Mouse (Mus musculus): ENCODE data around the gene Hspa2. TPM values are rescaled to one million over a fixed set of nuclear protein-coding genes. Genes with fewer than 3 reads are reported as not detected.

Hspa2 gene
- total RNA-seq, 2 experiments from 2014 or later, result 106 to 116 TPM

DNA sequence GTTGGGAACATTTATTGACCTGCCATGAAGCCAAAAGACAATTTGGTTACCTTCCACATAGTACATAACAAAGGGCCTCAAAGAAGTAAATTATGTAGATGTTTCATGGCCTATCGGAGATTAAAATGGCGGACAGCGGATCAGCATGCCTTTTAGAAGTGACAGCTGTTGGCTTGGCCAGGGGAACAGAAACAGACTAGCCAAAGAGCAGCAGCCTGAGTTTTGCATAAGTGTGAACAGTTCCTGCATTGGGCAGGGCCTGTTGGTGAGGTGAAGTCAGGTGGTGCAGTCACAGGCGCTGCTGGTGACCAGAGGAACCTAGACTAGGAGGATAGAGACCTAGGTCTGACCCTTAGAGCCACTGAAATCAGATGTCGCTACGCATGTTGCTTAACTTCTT is 26.9 kb upstream of the Hspa2 start:
- DNase-seq (ENCODE audit: extremely low spot score in 1 of 2, low spot score in 1 of 2), result no peak

DNA sequence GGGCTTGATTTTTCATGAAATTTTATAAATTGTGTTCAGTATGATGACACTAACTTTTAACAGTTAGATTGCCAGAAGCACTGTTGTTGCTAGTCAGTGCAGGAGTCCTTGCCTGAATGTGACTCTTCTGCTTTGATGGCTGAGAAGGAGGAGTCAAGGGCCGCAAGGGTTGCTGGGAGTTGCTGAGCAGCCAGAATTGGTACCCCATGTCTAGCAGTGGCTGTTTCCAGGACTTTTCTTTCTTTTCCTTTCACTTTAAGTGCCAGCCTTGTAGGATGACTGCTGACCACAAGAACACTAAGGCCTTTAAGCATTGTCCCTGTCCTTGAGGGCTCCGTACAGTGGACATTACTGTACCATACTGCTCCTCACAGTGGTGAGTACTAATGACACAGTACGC is 26.2 kb upstream of the Hspa2 start:
- no peak for DNase-seq (ENCODE audit: extremely low spot score in 1 of 2, low spot score in 1 of 2)

DNA sequence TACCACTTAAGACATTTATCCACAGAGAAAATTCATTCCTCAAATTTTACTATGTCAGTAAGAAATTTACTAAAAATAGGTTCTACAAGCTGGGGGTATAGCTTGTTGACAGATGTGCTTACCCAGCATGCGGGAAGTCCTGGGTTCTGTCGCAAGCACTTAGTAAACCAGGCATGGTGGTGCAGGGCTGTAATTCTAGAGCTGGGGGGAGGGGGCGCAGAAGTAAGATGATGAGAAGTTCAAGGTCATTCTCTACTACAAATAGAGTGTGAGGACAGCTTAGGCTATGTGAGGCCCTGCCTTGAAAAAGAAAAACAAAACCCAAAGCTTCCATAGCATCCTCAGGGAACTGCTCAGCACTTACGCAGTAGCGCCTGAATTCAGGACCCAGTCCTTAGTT is 25.4 kb upstream of the Hspa2 start:
- DNase-seq (ENCODE audit: extremely low spot score in 1 of 2, low spot score in 1 of 2), result no peak

DNA sequence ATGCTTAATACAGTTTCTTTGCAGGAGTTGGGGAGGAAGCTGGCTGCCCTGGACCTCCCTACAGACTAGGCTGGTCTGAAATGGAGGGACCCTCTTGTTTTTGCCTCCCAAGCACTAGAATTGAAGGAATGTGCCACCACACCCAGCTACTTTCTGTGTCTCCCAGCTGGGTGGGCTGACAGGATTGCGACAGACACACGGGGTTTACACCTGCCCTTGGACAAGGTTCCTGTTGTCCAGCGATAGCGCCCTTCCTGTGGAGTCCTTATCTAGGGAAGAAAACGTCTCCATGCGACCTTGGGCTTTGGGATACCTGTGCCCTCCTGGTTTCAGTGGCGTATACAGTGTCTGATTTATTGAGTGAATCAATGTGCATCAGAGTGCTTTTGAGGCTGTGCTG is 23.8 kb upstream of the Hspa2 start:
- DNase-seq (ENCODE audit: extremely low spot score in 1 of 2, low spot score in 1 of 2), result no peak

DNA sequence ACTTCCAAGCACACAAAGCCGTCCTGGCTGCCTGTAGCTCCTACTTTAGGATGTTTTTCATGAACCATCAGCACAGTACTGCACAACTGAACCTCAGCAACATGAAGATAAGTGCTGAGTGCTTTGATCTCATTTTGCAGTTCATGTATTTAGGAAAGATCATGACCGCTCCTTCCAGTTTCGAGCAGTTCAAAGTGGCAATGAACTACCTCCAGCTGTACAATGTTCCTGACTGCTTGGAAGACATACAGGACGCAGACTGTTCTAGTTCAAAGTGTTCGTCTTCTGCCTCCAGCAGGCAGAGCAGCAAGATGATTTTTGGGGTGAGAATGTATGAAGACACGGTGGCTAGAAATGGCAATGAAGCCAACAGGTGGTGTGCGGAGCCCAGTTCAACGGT is 18.6 kb upstream of the Hspa2 start:
- no peak for DNase-seq (ENCODE audit: extremely low spot score in 1 of 2, low spot score in 1 of 2)

DNA sequence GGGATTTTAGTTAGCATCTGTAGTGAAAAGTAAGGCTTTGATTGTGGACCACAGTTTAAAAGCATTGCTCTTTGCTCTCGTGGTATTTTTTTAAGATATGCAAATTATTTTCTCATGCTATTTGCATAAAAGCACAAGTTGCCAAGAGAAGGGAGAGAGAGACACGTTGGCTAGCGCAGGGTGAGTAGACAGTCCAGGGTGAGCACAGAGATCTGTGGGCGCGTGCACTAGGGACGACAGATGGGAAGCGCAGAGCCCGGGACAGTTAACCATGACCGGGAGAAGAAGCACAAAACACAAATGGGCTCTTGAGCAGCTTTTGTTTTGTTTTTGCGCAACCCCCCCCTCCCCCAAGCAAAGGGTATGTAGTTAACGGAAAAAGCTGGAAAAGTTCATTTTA is 15.2 kb upstream of the Hspa2 start:
- DNase-seq (ENCODE audit: extremely low spot score in 1 of 2, low spot score in 1 of 2), result no peak

DNA sequence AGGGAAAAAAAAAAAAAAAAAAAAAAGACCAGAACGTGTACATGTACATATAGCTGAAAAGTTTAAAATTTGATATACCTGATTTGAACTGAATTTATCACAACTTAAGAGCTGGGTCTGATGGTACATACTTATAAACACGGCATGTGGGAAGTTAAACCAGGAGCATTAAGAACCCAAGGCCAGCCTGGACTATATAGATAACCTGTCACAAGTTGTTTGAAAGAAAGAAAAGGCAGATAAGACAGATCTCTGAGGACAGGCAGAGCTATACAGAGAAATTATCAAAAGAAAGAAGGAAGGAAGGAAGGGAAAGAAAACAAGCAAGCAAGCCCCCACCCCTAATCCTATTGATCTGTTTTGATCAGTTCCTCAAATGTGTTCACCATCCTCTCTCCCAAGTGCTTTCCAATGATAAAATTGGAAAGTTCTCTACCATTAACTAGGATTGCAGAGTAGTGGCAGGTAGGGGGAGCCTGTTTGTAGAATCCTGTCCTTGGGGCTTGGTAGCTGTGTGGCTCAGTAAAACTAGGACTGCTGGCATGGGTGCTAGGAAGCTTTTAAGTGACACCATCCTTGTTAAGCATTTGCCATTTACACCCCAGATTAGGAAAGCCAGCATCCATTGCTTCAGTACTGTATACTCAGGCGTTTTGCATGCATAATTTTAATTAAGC is 12.2 kb upstream of the Hspa2 start:
- no peak for DNase-seq (ENCODE audit: extremely low spot score in 1 of 2, low spot score in 1 of 2)

DNA sequence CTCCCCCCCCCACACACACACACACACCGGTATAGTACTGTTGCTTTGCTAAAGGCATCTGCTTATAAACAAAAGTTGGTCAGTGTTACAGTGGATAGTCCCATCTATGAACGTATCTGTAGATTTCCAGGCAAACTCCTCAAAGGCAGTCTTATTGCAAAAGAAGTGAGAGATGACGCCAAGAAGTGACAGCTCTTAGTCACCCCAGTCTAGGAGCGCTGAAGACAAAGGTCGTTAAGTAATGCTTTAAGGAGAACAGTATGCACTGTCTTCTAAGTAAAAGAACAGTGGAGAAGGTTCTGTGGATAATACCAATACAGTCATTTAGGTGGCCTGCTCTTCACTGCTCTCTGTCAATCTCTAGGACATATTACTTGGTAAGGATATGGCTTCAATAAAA is 11.0 kb upstream of the Hspa2 start:
- no peak for DNase-seq (ENCODE audit: extremely low spot score in 1 of 2, low spot score in 1 of 2)

DNA sequence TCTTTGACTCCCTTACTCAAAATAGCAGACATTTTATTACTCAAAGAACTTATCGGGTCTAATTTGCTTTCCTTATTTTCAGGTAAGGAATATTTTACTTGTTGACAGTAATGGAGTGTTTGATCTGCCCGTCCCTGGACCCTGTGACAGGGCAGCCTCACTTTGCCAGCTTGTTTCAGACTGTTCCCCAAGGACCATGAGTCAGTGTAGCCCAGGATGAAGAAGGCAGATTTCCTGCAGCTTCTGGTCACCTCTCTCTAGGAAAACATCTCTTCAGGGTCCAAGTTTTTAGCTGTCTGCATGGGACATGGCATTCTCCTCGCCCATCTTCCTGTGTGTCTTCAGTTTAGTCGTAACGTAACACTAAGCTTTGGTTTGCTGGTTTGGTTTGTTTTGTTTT is 6.7 kb upstream of the Hspa2 start:
- no peak for DNase-seq (ENCODE audit: extremely low spot score in 1 of 2, low spot score in 1 of 2)

DNA sequence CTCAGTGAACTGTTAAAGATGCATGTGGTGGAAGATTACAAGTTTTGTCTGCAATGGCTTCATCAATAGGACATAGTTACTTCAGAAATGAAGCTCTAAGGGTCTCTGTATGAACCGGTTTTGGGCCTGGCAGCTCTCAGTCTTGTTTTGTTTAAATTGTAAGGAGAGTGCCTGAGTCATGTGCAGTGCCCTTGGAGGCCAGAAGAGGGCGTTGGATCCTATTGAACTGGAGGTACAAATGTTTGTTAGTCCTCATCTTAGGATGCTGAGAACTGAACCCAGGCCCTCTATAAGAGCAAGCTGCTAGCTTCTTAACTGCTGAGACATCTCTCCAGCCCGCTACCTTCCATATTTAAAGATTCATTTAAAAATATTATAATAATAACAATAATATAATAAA is 2.3 kb upstream of the Hspa2 start:
- DNase-seq (ENCODE audit: extremely low spot score in 1 of 2, low spot score in 1 of 2), result no peak

DNA sequence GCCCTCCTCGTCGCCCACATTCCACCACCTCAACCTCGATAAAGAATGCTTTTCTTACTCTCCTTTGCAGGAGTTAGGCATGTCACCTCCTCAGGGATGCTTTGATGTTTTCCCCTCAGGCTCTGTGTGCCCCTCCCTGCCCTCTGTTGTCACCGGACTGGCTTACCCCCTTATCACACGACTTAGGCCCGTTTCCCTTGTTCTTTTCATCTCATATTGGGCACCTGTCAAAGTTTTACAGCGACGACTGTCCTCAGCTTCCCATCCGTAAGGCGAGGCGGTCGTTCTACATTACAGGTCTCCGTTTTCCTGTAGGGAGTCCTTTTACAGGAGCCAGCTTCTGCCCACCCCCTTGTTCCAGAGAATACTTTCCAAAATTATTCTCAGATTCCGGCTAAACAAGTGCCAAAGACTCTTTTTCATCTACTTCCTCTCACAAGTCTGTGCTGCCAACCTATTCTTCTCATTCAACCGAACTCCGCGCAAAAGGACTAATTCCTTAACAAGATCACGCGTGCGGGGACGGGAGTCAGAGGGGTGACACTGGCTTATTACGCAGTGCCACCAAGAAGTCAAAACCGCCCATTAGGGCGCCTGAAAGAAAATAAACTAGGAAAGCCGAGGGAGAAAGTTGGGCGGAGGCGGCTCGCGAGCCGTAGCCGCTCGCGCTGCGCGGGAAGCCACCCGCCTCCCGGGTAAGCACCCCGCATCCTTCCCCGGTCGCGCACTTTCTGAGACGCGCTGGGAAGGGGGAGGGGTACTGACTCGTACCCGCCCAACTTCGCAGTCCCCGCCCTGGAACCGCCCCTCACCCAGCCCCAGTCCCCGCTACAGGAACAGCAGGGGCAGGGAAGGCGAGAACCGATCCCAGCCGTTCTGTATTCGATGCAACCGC is 738 bp upstream of the Hspa2 start:
- no peak for DNase-seq (ENCODE audit: extremely low spot score in 1 of 2, low spot score in 1 of 2)

DNA sequence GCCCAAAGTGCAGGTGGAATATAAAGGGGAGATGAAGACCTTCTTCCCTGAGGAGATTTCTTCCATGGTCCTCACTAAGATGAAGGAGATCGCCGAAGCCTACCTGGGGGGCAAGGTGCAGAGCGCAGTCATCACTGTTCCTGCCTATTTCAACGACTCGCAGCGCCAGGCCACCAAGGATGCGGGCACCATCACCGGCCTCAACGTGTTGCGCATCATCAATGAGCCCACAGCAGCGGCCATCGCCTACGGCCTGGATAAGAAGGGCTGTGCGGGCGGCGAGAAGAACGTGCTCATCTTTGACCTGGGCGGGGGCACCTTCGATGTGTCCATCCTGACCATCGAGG is 833 bp downstream of the Hspa2 start:
- peak in 1 of 2 experiments; percentile 17 for DNase-seq (ENCODE audit: extremely low spot score in 1 of 2, low spot score in 1 of 2)

DNA sequence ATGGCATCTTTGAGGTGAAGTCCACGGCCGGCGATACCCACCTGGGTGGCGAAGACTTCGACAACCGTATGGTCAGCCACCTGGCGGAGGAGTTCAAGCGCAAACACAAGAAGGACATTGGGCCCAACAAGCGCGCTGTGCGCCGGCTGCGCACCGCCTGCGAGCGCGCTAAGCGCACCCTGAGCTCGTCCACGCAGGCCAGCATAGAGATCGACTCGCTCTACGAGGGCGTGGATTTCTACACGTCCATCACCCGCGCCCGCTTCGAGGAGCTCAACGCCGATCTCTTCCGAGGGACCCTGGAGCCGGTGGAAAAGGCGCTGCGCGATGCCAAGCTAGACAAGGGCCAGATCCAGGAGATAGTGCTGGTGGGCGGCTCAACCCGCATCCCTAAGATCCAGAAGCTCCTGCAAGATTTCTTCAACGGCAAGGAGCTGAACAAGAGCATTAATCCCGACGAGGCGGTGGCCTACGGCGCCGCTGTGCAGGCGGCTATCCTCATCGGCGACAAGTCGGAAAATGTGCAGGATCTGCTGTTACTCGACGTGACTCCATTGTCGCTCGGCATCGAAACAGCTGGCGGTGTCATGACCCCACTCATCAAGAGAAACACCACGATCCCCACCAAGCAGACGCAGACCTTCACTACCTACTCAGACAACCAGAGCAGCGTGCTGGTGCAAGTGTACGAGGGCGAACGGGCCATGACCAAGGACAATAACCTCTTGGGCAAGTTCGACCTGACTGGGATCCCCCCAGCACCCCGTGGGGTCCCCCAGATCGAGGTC is 1.4 kb downstream of the Hspa2 start:
- peak in 1 of 2 experiments; percentile 20 for DNase-seq (ENCODE audit: extremely low spot score in 1 of 2, low spot score in 1 of 2)

DNA sequence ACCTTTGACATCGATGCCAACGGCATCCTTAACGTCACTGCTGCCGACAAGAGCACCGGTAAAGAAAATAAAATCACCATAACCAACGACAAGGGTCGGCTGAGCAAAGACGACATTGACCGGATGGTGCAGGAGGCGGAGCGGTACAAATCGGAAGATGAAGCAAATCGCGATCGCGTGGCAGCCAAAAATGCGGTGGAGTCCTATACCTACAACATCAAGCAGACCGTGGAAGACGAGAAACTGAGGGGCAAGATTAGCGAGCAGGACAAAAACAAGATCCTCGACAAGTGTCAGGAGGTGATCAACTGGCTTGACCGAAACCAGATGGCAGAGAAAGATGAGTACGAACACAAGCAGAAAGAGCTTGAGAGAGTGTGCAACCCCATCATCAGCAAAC is 2.0 kb downstream of the Hspa2 start:
- no peak for DNase-seq (ENCODE audit: extremely low spot score in 1 of 2, low spot score in 1 of 2)

DNA sequence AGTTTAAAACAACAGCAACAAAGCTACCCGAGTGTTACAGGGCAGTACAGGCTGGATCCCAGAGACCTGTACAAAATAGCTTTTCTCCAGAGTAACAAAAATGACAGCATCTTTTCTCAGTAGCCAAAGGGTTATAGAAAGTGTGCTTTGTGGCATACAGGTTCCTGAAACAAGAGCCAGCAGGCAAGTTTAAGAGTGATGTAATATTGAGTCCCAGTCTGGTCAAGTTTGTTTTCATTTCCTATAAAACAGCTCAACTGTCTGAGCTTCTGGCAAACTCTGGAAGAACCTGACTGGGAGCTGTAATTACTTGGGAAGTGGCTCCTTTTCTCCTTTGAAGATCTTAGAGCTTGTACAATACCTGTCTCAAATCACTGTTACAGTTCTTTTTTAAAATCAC is 3.2 kb downstream of the Hspa2 start:
- DNase-seq (ENCODE audit: extremely low spot score in 1 of 2, low spot score in 1 of 2), result no peak

DNA sequence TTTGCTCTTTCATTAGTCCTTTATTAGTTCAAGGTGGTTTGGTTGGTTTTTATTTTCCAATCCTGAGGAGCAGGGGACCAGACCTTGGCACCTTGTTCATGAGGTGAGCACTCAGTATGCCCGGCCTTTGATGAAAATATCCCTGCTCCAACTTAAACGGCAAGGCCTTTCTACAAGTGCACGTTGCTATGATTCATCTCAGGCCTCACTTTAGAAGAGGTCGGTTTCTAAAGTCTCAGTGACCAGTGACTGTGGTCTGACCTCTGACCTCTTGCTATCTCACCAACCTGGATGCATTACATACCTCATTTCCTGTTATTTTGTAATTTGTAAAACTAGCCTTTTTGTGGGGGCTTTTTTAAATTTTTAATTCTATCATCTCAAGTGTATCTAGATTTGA is 5.2 kb downstream of the Hspa2 start:
- no peak for DNase-seq (ENCODE audit: extremely low spot score in 1 of 2, low spot score in 1 of 2)

DNA sequence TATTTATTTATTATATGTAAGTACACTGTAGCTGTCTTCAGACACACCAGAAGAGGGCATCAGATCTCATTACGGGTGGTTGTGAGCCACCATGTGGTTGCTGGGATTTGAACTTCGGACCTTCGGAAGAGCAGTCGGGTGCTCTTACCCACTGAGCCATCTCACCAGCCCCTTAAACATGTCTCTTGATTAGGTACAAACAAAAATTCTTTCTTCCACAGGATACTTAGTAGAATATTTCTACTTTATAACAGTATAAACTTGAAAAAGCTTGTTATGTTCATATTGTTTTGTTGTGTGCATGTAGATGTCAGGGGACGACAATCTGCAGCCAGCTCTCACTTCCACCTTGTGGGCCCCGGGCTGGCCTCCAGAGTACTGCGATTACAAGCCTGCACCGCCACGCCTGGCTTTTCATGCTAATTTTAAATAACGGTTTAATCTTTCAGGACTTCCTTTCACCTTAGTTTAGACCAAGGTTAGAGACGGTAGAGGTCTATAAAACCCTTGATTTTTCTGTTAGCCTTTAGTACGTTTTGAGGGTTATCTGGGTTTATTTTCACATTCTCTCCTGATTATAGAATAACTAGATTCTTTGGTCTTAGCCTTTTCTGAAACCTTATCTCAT is 11.5 kb downstream of the Hspa2 start:
- DNase-seq (ENCODE audit: extremely low spot score in 1 of 2, low spot score in 1 of 2), result no peak

DNA sequence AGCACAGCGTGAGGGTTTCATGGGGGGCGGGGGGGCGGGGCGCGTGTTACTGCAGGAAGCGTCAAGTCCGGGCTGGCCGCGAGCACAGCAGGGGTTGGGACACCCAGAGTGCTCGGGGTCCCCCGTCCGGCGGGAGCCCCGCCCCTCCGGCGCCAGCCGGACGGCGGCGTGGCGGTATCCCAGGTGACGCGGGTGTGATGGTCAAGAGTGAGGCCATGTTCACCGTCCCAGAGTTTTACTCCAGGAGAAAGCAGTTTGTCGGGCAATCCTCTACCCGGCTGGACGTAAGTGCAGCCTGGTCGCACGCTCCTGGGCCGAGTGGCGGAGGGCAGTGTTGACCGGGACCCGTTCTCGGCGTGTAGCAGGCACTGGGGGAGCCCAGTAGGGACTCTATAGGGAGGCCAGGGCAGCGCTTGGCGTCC is 13.5 kb downstream of the Hspa2 start, which contains the start of gene Ppp1r36:
Gene Ppp1r36 (plus strand): TSS at position 106 of the 422 bp plus-strand sequence.
- DNase-seq (ENCODE audit: extremely low spot score in 1 of 2, low spot score in 1 of 2), result no peak

DNA sequence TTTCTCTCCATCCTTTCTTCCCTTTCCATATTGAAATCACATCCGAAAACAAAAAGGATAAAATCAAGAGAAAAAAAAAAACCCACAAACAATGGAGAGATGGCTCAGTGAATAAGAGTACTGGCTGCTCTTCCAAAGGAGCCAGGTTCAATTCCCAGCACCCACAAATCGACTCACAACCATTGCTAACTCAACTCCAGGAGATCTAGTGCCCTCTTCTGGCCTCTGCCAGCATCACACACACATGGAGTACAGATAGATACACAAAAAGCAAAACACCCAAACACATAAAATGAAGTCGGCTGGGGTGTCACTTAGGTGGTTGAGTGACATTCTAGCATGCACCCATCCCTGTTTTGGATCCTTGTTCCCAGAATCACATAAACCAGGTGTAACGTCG is 14.4 kb downstream of the Hspa2 start:
- no peak for DNase-seq (ENCODE audit: extremely low spot score in 1 of 2, low spot score in 1 of 2)

DNA sequence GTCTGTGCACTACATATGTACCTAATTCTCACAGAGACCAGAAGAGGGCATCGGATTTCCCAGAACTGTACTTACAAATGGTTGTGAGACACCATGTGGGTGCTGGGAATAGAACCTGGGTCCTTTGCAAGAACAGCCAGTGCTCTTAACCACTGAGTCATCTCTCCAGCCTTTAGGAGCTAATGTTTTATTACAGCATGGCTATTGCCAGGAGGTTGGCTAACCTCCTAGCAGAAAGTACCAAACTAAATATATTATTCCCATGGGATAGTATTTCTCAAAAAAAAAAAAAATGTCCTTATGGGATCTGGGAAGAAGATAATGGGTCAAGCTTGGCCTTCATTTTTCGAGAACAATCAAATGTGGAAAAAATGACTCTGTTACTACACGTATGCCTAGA is 21.3 kb downstream of the Hspa2 start:
- no peak for DNase-seq (ENCODE audit: extremely low spot score in 1 of 2, low spot score in 1 of 2)

DNA sequence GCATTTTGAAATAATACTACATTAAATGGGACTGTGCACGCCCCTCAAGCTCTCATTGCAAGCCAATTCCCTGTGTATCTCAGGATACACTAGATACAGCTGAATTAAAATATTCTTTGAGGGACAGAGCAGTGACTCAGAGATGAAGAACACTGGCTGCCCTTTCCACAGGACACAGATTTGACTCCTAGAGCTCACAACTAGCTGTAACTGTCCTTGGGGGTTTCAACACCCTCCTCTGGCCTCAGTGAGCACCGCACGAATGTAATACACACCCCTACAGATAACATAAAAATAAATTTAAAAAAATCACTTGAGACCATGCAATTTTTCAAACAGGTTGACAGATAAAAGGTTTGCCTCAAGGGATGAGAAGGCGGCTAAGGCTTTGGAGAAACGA is 23.6 kb downstream of the Hspa2 start:
- DNase-seq (ENCODE audit: extremely low spot score in 1 of 2, low spot score in 1 of 2), result no peak
